ENCODE assay signal across 34 mouse cellular contexts in genomic region chr3:63910301-63910700, GRCm38 (mm10). TPM values are rescaled to one million over a fixed set of nuclear protein-coding genes. Genes with fewer than 3 reads are reported as not detected.
"Had no signal": no experiment of that assay in that cellular context is flagged by ENCODE, and none has a peak within 500 bp of the region (broad histone marks: within the 10 kb centered on the region; RNA-seq: fewer than 3 reads in every experiment).

No protein-coding gene starts in this region.

- DNase-seq: heart, postnatal 10 days; heart, postnatal 14 days; heart, postnatal 36 days; heart, postnatal 4 days; kidney, adult 11 months; kidney, adult 18-20 months; kidney, adult 2 months; kidney, adult 8-10 months; kidney, adult 9 months; kidney, postnatal 10 days; kidney, postnatal 14 days; kidney, postnatal 25 days; kidney, postnatal 36 days; kidney, postnatal 4 days had no signal

- H3K4me2 ChIP-seq: heart, embryonic 11.5 days; heart, embryonic 12.5 days; heart, embryonic 13.5 days; heart, embryonic 15.5 days; hindbrain, embryonic 12.5 days; hindbrain, embryonic 13.5 days; hindbrain, embryonic 14.5 days; hindbrain, embryonic 15.5 days; intestine, embryonic 15.5 days; kidney, embryonic 15.5 days had no signal

- ATAC-seq: hindbrain, embryonic 16.5 days; hindbrain, postnatal 0 days; inflammation-experienced regulatory T-cells, adult 6 months; intestine, embryonic 15.5 days; intestine, embryonic 16.5 days; intestine, postnatal 0 days had no signal

- H3K27ac ChIP-seq: heart, embryonic 10.5 days; heart, embryonic 13.5 days; heart, embryonic 15.5 days; hindbrain, embryonic 10.5 days; hindbrain, embryonic 12.5 days; hindbrain, embryonic 13.5 days; hindbrain, embryonic 14.5 days; hindbrain, embryonic 15.5 days; hindbrain, postnatal 0 days; intestine, embryonic 15.5 days; kidney, embryonic 15.5 days; kidney, postnatal 0 days; layer of hippocampus, adult 2 months had no signal

- H3K4me3 ChIP-seq: heart, embryonic 10.5 days; heart, embryonic 12.5 days; heart, embryonic 13.5 days; heart, embryonic 15.5 days; hindbrain, embryonic 10.5 days; hindbrain, embryonic 12.5 days; hindbrain, embryonic 13.5 days; hindbrain, embryonic 15.5 days; intestine, embryonic 15.5 days; kidney, embryonic 15.5 days; layer of hippocampus, adult 2 months had no signal

- H3K4me1 ChIP-seq: heart, embryonic 10.5 days had no signal

- H3K27me3 ChIP-seq: heart, embryonic 12.5 days; hindbrain, embryonic 12.5 days; hindbrain, embryonic 13.5 days; hindbrain, embryonic 15.5 days; intestine, embryonic 15.5 days; kidney, embryonic 15.5 days had no signal

- H3K9ac ChIP-seq: heart, embryonic 12.5 days; heart, embryonic 13.5 days; heart, embryonic 15.5 days; hindbrain, embryonic 12.5 days; hindbrain, embryonic 13.5 days; hindbrain, embryonic 14.5 days; hindbrain, embryonic 15.5 days; intestine, embryonic 15.5 days; kidney, embryonic 15.5 days had no signal

- H3K36me3 ChIP-seq: heart, embryonic 10.5 days; hindbrain, embryonic 10.5 days; hindbrain, embryonic 12.5 days; intestine, embryonic 15.5 days; kidney, embryonic 15.5 days had no signal

- H3K9me3 ChIP-seq: heart, embryonic 10.5 days; heart, embryonic 12.5 days; heart, embryonic 13.5 days; heart, embryonic 15.5 days; hindbrain, embryonic 10.5 days; hindbrain, embryonic 12.5 days; hindbrain, embryonic 13.5 days; hindbrain, embryonic 15.5 days; intestine, embryonic 15.5 days; kidney, embryonic 15.5 days had no signal

RNA-seq across cellular contexts. Expression of gene Plch1, which starts 11.0 kb away (rescaled TPM):
- total RNA-seq: heart, postnatal 25 days had no signal
